Mouse (Mus musculus): ENCODE measurements around the gene Capn1. TPM values are rescaled to one million over a fixed set of nuclear protein-coding genes. Genes with fewer than 3 reads are reported as not detected.

The Capn1 gene
- polyA plus RNA-seq, 1 experiment from 2014 or later, result 3.3 TPM

DNA sequence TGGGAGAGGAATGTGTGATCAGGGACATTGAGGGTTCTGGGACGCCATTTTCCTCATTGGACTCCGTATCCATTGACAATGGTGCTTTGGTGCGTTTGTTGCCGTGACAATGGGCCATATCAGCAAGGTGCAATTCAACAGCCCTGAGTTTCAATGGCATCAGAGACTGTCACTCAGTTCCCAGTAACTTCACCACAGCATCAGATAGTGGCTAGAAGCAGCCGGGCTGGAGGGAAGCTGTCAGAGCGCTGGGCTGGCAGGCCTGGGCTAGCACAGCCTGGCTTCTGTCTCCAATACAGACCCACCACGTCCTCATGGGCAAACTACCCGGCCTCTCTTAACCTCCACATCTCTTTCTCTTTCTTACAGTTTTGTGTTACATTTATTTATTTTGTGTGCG, 35.2 kb downstream of the Capn1 start:
- WGBS, result 87% methylated on average over 9 of the region's 9 CpGs

GRCm38 (mm10) chr19:5977717-5978116, 38.0 kb downstream of the Capn1 start:
- H3K4me3 ChIP-seq, result no peak overlapping the region

More for the DNA sequence above, 35.2 kb downstream of the Capn1 start:
- Histone ChIP-seq H3K27ac (no peak overlapping the region), H3K9ac (no peak overlapping the region), H3K27me3 (replicated peaks) (no peaks in the 10 kb centered on the region), H3K4me3 (no peak overlapping the region), H3K9me3 (no peaks in the 10 kb centered on the region), H3K36me3 (replicated peaks) (no peaks in the 10 kb centered on the region), H3K4me1 (no peaks in the 10 kb centered on the region), H3K4me2 (no peak overlapping the region)
- ATAC-seq (replicated peaks), result no peak

DNA sequence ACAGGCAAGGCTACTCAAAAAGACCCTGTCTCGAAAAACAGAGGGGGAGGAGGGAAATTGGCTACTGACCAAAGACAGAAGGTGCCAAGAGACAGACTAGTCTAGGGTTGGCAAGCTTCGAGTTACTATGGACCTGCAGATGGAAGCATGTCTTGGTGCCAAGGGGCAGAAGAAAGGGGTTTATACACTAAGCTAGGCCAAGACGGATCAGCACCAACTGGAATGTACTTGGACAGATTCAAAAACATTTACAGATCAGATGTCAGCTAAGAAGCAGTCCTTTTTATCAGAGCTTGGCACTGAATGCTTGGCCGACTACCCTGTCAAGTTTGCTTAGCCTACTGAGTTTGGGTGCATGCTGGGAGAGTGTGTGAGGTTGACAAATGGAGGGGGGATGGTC, 40.0 kb downstream of the Capn1 start:
- Histone ChIP-seq H3K4me1 (no peaks in the 10 kb centered on the region), H3K36me3 (replicated peaks) (no peaks in the 10 kb centered on the region), H3K9me3 (no peaks in the 10 kb centered on the region), H3K27me3 (replicated peaks) (no peaks in the 10 kb centered on the region), H3K9ac (no peak overlapping the region), H3K4me2 (no peak overlapping the region), H3K27ac (no peak overlapping the region), H3K4me3 (no peak overlapping the region)
- 77% methylated on average over 4 of the region's 4 CpGs for WGBS
- no peak for ATAC-seq (replicated peaks)

More at GRCm38 (mm10) chr19:5977717-5978116, 38.0 kb downstream of the Capn1 start:
- H3K4me1 ChIP-seq, result no peaks in the 10 kb centered on the region
- 78% methylated on average over 3 of the region's 3 CpGs for WGBS
- H3K36me3 ChIP-seq (replicated peaks), result no peaks in the 10 kb centered on the region
- ATAC-seq (replicated peaks), result no peak
- H3K27ac ChIP-seq, result no peak overlapping the region
- no peak overlapping the region for H3K9ac ChIP-seq
- H3K27me3 ChIP-seq (replicated peaks), result no peaks in the 10 kb centered on the region
- H3K9me3 ChIP-seq, result no peaks in the 10 kb centered on the region
- H3K4me2 ChIP-seq, result no peak overlapping the region

DNA sequence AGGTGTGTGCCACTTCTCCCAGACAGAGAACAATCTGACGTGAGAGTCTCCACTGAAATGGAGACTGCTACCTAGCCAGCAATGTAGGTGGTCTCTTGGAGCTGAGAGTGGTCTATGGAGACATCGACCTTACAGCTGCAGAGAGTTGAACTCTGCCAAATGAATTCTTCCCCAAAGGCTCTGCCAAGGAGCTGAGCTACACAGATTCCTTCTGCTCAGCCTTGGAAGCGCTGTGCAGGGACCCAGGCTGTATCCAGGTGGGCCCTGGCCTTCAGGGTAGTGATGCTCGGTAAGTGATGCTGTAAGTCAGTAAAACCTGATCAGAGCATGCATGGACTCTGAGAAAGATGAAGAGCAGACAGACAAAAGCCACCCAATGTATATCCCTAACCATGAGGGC, 40.6 kb downstream of the Capn1 start:
- Histone ChIP-seq H3K36me3 (replicated peaks) (no peaks in the 10 kb centered on the region), H3K4me1 (no peaks in the 10 kb centered on the region), H3K27me3 (replicated peaks) (no peaks in the 10 kb centered on the region), H3K9me3 (no peaks in the 10 kb centered on the region), H3K4me3 (no peak overlapping the region), H3K4me2 (no peak overlapping the region), H3K9ac (no peak overlapping the region), H3K27ac (no peak overlapping the region)
- ATAC-seq (replicated peaks), result no peak
- WGBS, result 74% methylated on average over 4 of the region's 4 CpGs

DNA sequence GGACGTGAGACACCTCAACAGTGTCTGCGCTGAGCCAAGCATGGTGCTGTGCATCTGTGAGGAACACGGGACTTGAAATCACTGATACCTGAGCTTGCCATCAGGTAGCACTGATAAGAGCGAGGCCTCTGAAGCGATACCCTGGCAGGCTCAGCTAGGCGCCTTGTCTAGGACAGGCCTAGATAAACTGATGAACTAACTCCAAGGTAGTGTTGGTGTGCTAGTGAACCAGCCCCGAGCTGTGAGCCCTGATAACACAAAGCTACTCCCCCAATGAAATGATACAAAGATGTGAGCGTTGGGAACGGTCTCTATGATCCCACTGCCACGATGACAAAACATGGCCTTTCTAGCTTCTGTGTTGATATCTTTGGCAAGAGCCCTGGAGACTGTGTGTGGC, 48.0 kb downstream of the Capn1 start:
- H3K4me3 ChIP-seq, result no peak overlapping the region
- H3K4me2 ChIP-seq, result no peak overlapping the region
- H3K36me3 ChIP-seq (replicated peaks), result no peaks in the 10 kb centered on the region
- H3K9ac ChIP-seq, result no peak overlapping the region
- 92% methylated on average over 10 of the region's 10 CpGs for WGBS
- peaks cover 20% of the 10 kb centered on the region for H3K4me1 ChIP-seq
- H3K27me3 ChIP-seq (replicated peaks), result no peaks in the 10 kb centered on the region
- ATAC-seq (replicated peaks), result no peak
- no peak overlapping the region for H3K27ac ChIP-seq
- H3K9me3 ChIP-seq, result no peaks in the 10 kb centered on the region

- H3K36me3 ChIP-seq (replicated peaks), result no peaks in the 10 kb centered on the region
- H3K4me3 ChIP-seq, result no peak overlapping the region
- no peaks in the 10 kb centered on the region for H3K27me3 ChIP-seq (replicated peaks)
- H3K9ac ChIP-seq, result no peak overlapping the region
- peaks cover 25% of the 10 kb centered on the region for H3K4me1 ChIP-seq
- WGBS, result 78% methylated on average over 6 of the region's 6 CpGs
- H3K4me2 ChIP-seq, result no peak overlapping the region
- H3K27ac ChIP-seq, result no peak overlapping the region
- no peak for ATAC-seq (replicated peaks)
- no peaks in the 10 kb centered on the region for H3K9me3 ChIP-seq
Observed at GRCm38 (mm10) chr19:5966786-5967185, 48.9 kb downstream of the Capn1 start.

- H3K27ac ChIP-seq, result no peak overlapping the region
- H3K9me3 ChIP-seq, result no peaks in the 10 kb centered on the region
- no peaks in the 10 kb centered on the region for H3K27me3 ChIP-seq (replicated peaks)
- H3K9ac ChIP-seq, result no peak overlapping the region
- no peak overlapping the region for H3K4me2 ChIP-seq
- ATAC-seq (replicated peaks), result no peak
- H3K4me1 ChIP-seq, result peaks cover 25% of the 10 kb centered on the region
- H3K36me3 ChIP-seq (replicated peaks), result no peaks in the 10 kb centered on the region
- 92% methylated on average over 2 of the region's 2 CpGs for WGBS
- no peak overlapping the region for H3K4me3 ChIP-seq
Observed at GRCm38 (mm10) chr19:5965910-5966309, 49.8 kb downstream of the Capn1 start.

GRCm38 (mm10) chr19:5965280-5965679, 50.4 kb downstream of the Capn1 start:
- H3K9me3 ChIP-seq, result no peaks in the 10 kb centered on the region
- H3K27me3 ChIP-seq (replicated peaks), result no peaks in the 10 kb centered on the region
- no peak overlapping the region for H3K27ac ChIP-seq
- no peaks in the 10 kb centered on the region for H3K36me3 ChIP-seq (replicated peaks)
- ATAC-seq (replicated peaks), result 0 out of 2 replicates have a peak, but pooled peaks have one; percentile 61
- H3K4me2 ChIP-seq, result no peak overlapping the region
- H3K9ac ChIP-seq, result no peak overlapping the region
- 17% methylated on average over 4 of the region's 4 CpGs for WGBS
- peaks cover 25% of the 10 kb centered on the region for H3K4me1 ChIP-seq
- H3K4me3 ChIP-seq, result no peak overlapping the region

DNA sequence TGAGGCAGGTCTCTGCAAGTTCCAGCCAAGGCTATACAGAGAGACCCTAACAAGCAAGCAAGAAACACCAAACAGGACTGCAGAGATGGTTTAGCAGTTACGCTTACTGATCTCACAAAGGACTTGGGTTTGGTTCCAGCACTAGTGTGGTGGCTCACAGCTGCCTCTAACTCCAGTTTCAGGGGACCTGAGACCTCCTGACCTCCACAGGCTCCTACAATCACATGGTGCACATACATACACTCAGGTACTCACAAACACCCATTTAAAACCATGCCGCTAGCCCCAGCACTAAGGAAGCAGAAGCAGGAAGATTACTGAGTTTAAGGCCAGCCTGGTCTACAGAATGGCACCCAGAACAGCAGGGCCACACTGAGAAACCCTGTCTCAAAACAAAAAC, 50.9 kb downstream of the Capn1 start:
- Histone ChIP-seq H3K9me3 (no peaks in the 10 kb centered on the region), H3K9ac (peak overlapping the region; percentile 66; the same call in 1 of the 2 replicates), H3K27ac (peak overlapping the region; percentile 71), H3K4me2 (peak overlapping the region; percentile 93), H3K36me3 (replicated peaks) (no peaks in the 10 kb centered on the region), H3K4me1 (peaks cover 25% of the 10 kb centered on the region), H3K27me3 (replicated peaks) (no peaks in the 10 kb centered on the region), H3K4me3 (peak overlapping the region; percentile 62)
- 86% methylated on average over 2 of the region's 2 CpGs for WGBS
- ATAC-seq (replicated peaks), result no peak

- peak within 1 kb of the TSS; percentile 71 for H3K27ac ChIP-seq
- peak within 1 kb of the TSS; percentile 62 for H3K4me3 ChIP-seq
- peak within 1 kb of the TSS; percentile 93 for H3K4me2 ChIP-seq
- H3K4me1 ChIP-seq, result peaks cover 25% of the 10 kb centered on the region
- H3K27me3 ChIP-seq (replicated peaks), result no peaks in the 10 kb centered on the region
- peak; percentile 91 for ATAC-seq (replicated peaks)
- WGBS, result under 1% methylated on average over 50 of the region's 50 CpGs
- H3K36me3 ChIP-seq (replicated peaks), result no peaks in the 10 kb centered on the region
- H3K9me3 ChIP-seq, result no peaks in the 10 kb centered on the region
- H3K9ac ChIP-seq, result peak within 1 kb of the TSS; percentile 66
Observed at GRCm38 (mm10) chr19:5963883-5964562, 51.7 kb downstream of the Capn1 start, which contains the start of gene Pola2. TSS of gene Pola2 (minus strand) at chr19:5964202.

DNA sequence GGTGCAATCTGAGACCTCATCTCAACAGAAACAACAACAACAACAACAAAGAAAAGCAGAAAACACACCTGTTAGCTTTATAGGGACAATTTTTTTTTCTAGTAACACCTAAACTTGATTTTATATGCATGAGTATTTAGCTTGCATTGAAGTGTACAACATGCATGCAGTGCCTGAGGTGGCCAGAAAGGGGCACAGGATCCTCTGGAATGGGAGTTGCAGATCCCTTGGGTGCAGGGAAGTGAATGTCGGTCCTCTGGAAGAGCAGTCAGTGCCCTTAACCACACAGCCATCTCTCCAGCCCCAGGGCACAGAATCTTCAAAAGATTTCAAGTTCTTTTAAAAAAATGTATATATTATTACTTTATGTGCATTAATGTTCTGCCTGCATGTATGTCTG, 53.0 kb downstream of the Capn1 start:
- Histone ChIP-seq H3K9ac (no peak overlapping the region), H3K4me1 (peaks cover 25% of the 10 kb centered on the region), H3K27ac (no peak overlapping the region), H3K4me2 (peak overlapping the region; percentile 93), H3K9me3 (no peaks in the 10 kb centered on the region), H3K27me3 (replicated peaks) (no peaks in the 10 kb centered on the region), H3K36me3 (replicated peaks) (no peaks in the 10 kb centered on the region), H3K4me3 (no peak overlapping the region)
- 16% methylated on average over 1 of the region's 1 CpGs for WGBS
- ATAC-seq (replicated peaks), result no peak

DNA sequence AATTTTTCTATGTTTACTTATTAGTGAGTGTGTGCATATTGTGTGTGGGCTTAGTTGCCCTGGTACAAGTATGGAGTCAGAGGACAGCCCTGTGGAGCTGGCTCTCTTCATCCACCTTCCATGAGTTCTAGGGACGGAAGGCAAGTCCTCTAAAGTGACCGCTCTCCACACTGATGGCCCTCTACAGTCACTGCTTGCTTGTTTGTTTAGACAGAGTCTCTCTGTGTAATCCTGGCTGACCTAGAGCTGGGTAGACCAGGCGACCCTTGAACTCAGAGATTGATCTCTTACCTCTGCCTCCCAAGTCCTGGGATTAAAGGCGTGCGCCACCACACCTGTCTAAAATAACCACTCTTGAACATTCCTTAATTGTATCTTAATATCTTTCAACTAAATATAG, 58.3 kb downstream of the Capn1 start:
- no peak overlapping the region for H3K4me3 ChIP-seq
- no peaks in the 10 kb centered on the region for H3K9me3 ChIP-seq
- no peaks in the 10 kb centered on the region for H3K27me3 ChIP-seq (replicated peaks)
- no peak for ATAC-seq (replicated peaks)
- no peak overlapping the region for H3K9ac ChIP-seq
- H3K36me3 ChIP-seq (replicated peaks), result no peaks in the 10 kb centered on the region
- peaks cover 2% of the 10 kb centered on the region for H3K4me1 ChIP-seq
- no peak overlapping the region for H3K4me2 ChIP-seq
- H3K27ac ChIP-seq, result no peak overlapping the region
- 91% methylated on average over 5 of the region's 5 CpGs for WGBS

DNA sequence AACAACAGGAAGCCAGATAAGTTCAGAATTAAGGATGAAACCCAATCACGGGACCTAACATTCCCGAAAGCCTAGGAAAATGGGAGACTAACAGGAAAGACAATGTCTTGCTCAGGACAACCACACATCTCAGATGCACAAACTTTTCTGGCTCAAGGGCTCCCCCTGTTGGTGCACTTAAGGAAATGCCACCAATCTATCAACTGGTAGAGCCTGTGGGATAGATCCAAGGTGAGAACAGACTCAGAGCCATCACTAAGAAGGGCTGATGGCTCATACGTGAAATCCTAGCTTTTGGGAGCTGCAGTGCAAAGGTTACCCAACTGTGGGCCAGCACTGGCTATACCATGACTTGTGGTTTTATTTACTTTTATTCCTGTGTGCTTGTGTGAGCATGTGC, 59.0 kb downstream of the Capn1 start:
- Histone ChIP-seq H3K4me2 (no peak overlapping the region), H3K4me3 (no peak overlapping the region), H3K36me3 (replicated peaks) (0 out of 2 replicates have a peak, but pooled peaks cover 3% of the 10 kb centered on the region), H3K4me1 (no peaks in the 10 kb centered on the region), H3K9ac (no peak overlapping the region), H3K27me3 (replicated peaks) (no peaks in the 10 kb centered on the region), H3K27ac (no peak overlapping the region), H3K9me3 (no peaks in the 10 kb centered on the region)
- no peak; the same call in 1 of the 2 replicates for ATAC-seq (replicated peaks)
- WGBS, result 17% methylated on average over 3 of the region's 3 CpGs

Data from midbrain, embryonic 15.5 days (tissue).